Mouse (Mus musculus) right cerebral cortex, postnatal 14 days (tissue): Measurements from ENCODE around the gene Nucb1.

Experiments
- DNase-seq: peaks from one replicate; pipeline ENCODE4 v3.0.0; 2022

The Nucb1 gene

DNA sequence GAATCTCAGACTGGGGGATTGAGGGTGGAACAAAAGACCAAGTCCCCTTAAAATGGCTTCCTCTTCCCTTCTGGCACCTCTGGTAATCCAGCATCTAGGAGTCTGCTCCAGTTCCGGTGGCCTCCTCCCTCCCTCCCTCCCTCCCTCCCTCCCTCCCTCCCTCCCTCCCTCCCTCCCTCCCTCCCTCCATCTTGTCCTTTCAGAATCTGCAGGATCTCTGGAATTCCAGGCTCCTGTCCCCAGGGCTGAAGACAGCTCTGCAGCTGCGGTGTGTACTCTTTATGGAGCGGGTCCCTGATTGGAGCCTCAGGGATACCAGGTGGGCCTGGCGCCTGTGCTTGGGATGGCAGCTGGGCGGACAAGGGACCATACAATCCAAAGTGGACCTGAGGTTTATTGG lies 48.9 kb downstream of the Nucb1 start:
- no peak for DNase-seq

DNA sequence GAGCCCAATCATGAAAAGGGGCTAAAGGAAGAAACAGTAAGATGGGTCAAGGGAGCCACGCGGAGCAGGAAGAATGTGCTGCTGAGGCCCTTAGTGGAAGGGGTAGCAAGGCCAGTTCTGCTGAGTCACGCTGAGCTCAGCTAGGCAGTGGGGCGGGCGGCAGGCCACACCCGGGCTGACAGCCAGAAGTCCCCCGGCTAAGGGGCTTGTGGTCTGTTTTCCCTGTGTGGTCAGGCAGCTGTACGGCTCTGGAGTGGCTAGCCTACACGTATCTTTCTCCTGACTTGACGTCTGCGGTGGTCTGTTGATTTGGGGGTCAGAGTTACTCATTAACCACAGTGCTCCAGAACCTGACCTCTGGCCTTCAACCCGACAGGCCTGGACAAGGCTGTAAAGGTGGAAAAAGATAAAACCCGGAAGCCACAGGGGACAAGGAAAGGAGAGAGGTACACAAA lies 49.3 kb downstream of the Nucb1 start:
- peak; percentile 57 for DNase-seq

DNA sequence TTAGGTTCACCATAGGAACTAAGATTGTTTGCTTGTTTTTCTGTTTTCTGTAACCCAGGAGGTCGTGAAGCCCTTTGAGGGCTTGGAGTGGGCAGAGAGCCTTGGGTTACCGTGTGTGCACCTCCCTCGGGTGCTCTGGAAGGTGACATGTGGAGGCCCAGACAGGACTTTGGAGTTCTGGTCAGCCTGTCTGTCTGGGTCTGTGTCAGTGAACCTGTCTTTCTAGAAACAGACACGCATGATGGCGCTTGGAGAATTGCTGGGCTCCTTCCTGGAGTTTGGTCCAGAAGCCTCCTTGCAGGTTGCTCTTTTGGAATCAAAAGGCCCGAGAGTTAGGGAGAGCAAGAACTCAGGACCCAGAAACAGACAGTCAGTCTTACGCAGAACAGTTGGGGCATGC lies 49.8 kb downstream of the Nucb1 start:
- DNase-seq: no peak

DNA sequence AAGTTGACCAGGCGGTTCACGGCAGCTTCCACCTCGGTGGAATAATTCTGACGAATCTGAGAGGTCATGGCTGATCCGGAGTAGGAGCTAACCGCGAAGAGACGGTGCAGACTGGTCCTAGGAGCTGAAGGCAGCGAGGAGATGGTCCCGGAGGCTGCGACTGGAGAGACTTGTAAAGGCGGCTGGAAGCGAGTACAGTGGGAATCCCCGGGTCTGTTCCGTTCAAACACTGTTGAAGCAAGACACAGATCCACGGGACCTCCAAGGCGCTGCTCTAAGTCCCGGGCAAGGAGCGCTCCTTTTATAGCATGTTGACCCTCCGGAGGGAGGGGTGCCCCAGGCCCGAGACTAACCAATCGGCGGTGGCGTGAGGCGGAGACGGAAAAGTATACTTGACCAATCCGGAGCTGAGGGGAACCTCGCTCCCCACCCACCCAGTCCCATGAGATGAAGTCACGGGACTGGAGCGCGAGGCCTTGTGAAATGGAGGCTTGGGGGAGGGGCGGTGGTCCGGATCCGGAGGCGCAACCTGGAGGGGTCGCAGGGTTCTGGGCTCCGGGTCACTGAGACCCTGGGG lies 50.6 kb downstream of the Nucb1 start, which contains the start of gene Ftl1:
Ftl1 (minus strand) TSS at position 321 of the 577 bp plus-strand sequence.
- DNase-seq: peak; percentile 95

DNA sequence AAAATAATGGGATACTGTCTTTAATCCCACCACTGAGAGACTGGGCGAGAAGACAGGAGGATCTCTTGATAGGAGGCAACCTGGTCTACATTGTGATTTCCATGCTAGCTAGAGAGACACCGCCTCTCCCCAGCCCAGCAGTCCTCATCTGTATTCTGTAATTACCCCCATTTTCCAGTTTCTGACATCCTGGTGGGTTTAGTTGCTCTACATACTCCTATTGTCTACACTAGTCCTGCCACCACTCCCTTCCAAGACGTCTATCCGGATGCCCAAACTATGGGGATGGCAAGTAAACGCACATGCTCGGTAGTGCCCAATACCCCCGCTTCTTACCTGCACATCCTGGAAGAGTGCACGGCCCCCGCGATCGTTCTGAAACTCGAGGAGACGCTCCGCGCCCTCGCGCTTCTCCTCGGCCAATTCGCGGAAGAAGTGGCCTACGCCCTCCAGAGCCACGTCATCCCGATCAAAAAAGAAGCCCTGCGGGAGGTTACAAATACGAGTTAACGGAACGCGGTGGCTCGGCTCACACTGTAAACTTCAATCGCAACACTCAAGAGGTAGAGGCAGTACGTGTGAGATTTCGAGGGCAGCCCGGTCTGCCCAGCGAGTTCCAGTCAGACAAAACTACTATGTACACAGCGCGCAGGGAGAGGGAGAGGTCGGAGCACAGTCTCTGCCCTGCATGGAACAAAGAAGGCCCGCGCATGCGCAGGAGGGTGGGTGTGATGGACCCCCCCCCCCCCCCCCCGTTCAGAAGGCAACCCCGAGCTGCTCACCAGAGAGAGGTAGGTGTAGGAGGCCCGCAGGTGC lies 51.2 kb downstream of the Nucb1 start:
- peak; percentile 89 for DNase-seq

DNA sequence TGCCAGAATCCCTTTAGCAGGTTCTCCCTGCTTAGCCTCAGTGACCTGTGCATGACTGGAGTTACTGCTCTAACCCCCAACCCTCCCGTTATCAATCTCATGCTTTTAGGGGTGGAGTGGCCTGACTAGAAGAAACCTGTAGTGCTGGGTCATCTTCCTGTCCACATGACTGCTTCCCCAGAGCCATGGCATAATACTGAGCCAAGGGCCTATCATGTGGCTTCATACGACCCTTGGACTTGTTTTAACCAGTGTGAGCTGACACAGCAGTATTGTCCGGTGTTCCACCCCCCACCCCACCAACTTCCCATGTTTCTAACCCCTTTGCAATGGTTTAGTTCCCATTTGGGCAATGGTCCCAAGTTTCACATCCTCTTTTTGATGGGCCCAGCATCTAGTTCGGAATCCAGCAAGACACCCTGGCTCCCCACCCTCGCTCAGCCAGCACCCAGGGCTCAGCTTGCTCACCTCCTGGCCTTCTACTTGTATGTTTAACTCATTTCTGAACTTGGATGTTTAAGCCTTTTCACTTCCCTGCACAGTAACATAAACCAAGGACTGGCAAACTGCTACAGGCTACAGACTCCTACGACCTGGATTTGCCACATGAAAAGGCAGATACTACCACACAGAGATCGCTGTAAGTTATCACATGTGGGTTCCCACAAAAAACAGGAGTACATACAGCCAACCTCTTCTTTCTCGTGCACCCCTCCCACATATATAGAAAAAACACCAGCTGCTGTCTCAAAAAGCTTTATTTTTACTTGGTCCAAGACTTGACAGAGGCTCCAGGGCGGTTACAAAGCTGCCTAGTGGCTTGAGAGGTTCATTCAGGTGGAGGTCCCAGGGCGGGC lies 52.8 kb downstream of the Nucb1 start:
- DNase-seq: no peak

DNA sequence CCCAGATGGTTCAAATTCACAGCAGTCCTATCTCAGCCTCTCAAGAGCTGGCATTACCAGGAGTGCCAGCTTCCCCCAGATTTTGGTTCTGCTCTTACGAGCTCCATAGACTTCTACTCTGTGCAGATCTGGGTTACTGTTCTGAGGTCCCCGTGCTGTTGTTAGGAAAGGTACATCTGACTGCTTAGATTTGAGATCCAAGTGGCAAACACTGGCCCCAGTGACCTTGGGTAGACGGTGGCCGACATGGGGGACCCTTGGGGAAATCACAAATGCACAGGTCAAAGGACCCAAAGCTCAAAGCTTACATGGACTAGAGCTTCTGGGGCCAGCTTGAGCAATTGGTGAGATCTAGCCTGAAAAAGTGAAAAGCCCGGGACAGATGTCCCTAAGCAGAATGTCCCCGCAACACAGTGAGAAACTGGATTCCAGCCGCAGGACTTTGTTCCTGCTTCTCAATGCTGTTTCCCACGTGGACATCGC lies 53.4 kb downstream of the Nucb1 start:
- DNase-seq: no peak

DNA sequence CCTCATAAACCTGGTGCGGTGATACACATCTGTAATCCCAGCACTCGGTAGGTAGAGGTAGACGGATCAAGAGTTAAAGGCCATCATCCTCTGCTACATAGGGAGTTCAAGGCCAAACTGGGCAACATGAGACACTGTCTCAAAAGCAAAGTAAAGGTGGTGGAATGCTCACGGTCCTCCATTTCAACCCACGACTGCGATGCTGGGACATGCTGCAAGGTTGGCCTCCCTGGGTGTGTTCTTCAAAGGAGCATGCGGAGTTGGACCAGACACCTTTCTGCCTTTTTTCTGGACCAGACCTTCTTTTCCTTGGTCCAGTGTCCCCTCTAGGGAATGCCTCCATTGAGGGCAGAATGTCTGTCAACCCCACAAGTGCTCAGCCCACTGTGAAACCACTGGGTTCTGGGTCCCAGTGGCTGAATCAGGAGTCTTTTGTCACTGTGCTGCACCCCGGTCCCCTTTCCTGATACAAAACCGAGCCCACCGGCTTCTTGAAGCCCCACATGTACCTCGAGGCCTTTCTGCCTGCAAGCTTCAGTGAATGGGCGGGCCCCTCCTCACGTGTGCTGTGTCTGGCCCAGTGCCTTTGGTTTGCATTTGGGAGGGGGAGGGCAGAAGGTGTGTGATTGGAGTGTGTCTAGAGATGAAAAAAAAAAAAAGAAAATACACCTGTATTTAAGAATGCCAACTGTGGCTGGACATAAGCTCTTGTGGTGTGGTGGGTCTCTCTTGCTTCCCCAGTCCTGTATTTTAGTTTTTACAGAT lies 54.1 kb downstream of the Nucb1 start:
- no peak for DNase-seq

DNA sequence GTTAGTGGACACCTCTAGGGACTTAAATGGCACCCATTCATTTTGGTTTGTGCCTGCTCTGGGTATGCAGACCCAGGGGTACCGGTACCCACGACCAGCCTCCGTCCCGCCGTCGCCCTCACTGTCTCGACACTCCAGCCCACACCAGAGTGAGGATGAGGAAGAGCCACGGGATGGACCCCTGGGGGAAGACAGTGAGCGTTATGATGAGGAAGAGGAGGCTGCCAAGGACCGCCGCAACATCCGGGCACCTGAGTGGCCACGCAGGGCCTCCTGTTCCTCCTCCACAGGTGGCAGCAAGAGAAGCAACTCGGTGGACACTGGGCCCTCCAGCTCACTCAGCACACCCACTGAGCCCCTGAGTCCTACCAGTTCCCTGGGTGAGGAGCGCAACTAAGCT lies 55.2 kb downstream of the Nucb1 start:
- DNase-seq: no peak

DNA sequence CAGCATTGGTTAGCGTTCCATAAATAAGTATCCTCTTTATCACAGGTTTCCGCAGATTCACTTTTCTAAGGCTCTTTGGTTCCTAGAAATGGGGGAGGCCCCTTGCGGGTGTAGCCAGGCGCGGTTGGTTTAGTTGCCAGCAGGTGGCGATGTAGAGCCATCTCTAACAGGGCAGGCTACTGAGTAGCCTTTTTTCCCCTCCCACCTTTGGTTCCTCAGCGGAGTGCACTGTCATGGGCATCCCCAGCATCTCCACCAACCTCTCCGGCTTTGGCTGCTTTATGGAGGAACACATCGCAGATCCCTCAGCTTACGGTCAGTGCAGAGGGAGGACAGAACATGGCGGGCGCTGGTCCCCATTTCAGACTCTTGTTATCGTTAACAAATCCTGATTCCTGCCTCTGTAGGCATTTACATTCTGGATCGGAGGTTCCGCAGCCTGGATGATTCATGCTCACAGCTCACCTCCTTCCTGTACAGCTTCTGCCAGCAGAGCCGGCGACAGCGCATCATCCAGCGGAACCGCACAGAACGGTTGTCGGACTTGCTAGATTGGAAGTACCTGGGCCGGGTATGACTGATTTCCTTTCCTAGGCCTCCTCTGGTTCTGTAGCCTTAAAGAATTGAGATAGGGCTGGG lies 58.7 kb downstream of the Nucb1 start:
- peak; percentile 89 for DNase-seq

DNA sequence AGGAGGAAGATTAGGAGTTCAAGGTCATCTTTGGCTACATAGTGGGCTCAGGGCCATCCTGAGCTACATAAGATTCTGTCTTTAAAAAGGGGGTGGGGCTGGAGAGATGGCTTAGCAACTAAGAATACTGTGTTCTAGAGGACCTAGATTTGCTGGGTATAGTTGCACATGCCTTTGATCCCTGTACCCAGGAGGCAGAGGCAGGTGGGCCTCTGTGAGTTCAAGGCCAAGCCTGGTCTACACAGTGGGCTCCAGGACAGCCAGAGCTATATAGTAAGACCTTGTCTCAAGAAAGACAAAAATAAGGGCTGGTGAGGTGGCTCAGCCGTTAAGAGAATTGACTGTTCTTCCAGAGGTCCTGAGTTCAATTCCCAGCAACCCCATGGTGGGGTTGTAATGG lies 60.2 kb downstream of the Nucb1 start:
- DNase-seq: no peak

DNA sequence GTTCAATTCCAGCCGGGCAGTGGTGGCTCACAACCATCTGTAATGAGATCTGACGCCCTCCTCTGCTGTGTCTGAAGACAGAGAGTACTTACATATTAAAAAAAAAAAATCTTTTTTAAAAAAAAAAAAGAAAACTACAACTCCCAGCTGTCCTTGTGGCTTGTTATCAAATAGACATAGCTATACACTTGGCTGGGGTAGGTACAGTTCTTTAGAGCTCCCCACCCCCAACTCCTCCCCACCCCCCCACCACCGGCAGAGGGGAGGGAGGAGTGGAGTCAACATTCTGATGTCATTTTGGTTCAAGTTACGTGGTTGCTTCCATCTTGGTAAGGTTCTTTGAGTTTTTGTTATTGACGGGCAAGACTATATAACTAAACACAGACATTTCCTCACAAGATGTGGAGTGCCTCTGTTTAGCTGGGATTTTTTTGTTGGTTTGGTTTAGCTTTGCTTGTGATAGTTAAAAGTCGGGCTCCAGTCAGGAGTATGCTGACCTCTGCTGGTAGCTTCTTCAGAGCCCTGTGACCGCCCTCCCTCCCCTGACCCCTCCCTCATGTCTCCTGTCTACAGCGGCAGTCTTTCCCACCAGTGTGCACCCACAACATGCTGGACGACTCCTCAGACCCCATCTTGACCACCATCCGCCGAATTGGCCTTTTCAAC lies 62.7 kb downstream of the Nucb1 start:
- DNase-seq: no peak

DNA sequence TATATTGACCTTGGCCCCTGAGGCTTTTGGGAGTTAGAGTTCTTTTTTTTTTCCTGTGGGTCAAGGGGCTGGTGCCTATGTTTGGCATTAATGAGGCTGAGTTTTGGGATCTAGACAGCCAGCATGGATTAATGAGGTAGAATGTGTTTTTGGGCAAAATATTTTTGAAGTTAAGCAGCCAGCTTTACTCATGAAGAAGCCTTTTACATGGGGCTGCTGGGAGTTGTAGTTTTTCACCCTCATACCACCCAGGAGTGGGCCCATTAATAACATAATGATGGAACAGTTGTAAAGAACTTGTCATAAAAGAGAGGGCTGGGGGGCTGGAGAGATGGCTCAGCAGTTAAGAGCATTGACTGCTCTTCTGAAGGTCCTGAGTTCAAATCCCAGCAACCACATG lies 63.6 kb downstream of the Nucb1 start:
- no peak for DNase-seq

DNA sequence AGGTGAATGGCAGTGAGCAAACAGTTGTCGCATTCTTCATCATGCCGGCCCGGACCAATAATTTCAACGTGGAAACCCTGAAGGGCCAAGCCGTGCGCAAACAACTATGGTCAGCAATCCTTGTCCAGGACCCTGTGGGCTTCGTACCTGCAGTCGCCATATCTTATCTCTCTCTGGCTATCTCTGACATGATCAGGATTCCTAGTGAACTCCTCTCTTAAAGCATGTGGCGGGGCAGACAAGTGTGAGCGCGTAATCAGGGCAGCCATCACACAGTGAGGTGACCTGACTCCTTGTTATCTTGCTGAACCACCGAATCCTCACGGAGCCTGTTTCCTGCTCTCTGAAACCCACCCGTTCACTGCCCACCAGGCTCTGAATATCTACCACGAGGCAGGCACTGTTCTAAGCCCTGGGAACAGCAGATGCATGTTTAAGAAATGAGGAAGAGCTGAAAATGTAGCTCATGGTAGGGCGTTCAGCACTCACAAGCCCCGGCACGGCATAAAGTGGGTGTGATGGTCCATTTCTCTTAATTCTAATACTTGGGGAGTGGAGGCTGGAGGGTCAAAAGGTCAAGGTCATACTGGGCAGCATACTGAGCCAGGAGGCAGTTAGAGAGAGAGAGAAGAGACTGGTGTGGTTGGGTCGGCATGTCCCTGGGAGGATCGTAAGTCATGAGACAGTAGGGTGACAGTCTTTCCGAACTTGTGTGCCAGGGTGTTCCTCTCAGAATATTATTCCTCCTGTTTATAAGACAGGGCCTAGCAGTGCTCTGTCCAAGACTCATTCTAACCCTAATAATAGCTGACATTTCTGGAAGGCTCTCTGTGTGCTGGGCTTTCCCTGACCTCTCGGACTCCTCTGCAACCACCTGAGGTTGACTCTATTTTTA lies 66.4 kb downstream of the Nucb1 start:
- no peak for DNase-seq
